Mouse (Mus musculus): Measurements from ENCODE around the gene Cmpk1. TPM values are rescaled to one million over a fixed set of nuclear protein-coding genes. Genes with fewer than 3 reads are reported as not detected.
A peak's percentile ranks its signal among the peaks of the same experiment; 100 is the strongest.

Gene Cmpk1
- 71.5 and 75.6 TPM in 2 replicates for polyA plus RNA-seq (2016; fragmentation: Nextera tagmentation; extraction: Ambion mirVana)

DNA sequence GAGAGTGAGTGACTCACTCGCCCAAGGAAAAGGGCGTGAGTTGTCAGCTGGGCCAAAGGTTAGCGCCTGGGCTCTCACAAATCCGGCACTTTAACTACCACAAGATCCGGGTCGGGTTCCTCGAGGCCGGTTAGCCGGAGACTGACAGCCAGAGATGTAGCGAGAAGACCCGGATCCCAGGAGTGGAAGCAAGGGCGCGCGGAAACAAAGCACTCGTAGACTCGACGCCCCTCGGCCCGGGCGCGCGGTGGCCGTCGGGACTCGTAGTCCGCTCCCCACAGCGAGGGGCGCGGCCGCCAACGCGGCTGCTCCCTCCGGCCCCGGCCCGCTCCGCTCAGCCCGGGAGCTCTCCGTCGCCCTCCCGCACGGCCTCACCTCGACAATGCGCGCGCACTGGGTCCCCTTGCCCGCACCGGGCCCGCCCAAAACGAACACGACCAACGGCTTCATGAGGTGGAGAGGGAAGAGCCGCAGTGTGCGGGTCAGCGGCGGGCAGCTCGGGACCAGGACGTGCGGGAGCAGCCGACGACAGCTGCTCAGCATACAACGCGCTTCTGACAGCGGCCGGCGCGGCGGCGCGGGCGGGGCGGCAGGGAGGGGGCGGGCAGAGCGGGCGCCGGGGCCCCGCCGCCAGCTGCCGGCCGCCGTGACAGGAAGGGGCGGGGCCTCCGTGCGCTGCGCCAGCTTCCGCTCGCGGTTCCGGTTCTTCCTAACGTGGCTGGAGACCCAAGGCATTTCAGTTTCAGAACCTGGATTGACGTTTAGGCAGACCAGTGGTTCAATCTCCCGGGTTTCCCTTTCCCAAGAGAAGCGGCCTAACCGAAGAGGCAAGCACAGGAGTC is at the start of gene Cmpk1:
Cmpk1 (minus strand) TSS at position 651 of the 842 bp plus-strand sequence.
- Histone ChIP-seq H3K4me2 (peak within 1 kb of the TSS; percentile 73), H3K9me3 (replicated peaks) (no peaks in the 10 kb centered on the region), H3K36me3 (peaks cover 8% of the 10 kb centered on the region; the same call in 1 of the 2 replicates), H3K27me3 (replicated peaks) (no peaks in the 10 kb centered on the region), H3K4me3 (peak within 1 kb of the TSS; percentile 94), H3K4me1 (peaks cover 31% of the 10 kb centered on the region), H3K9ac (peak within 1 kb of the TSS; percentile 95), H3K27ac (peak within 1 kb of the TSS; percentile 100)
- WGBS (ENCODE audit: insufficient replicate concordance), result under 1% methylated on average over 91 of the region's 93 CpGs
- ATAC-seq, result peak; percentile 95

DNA sequence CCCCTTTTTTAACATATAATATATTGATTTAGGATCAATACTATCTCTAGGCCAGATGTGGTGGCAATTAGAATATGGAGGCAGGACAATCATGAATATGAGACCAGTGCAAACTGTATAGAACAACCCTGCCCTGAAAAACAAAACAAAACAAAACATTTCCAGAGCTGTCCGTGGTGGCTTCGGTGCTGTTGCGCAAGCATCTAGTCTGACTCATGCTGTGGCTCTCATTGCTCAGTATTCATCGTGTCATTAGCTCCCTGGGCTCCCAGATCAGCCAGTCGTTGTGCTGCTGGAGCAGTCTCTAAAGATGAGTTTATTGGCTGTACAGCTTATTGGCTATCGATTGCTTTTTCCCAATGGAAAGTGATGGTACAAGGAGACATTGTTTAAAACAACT is 48.0 kb upstream of the Cmpk1 start:
- H3K9me3 ChIP-seq (replicated peaks), result no peaks in the 10 kb centered on the region
- H3K4me3 ChIP-seq, result no peak overlapping the region
- H3K9ac ChIP-seq, result no peak overlapping the region
- no peak for ATAC-seq
- no peak overlapping the region for H3K27ac ChIP-seq
- peaks cover 89% of the 10 kb centered on the region for H3K36me3 ChIP-seq
- 54% methylated on average over 6 of the region's 6 CpGs for WGBS (ENCODE audit: insufficient replicate concordance)
- no peak overlapping the region for H3K4me2 ChIP-seq
- H3K4me1 ChIP-seq, result no peaks in the 10 kb centered on the region
- H3K27me3 ChIP-seq (replicated peaks), result no peaks in the 10 kb centered on the region

DNA sequence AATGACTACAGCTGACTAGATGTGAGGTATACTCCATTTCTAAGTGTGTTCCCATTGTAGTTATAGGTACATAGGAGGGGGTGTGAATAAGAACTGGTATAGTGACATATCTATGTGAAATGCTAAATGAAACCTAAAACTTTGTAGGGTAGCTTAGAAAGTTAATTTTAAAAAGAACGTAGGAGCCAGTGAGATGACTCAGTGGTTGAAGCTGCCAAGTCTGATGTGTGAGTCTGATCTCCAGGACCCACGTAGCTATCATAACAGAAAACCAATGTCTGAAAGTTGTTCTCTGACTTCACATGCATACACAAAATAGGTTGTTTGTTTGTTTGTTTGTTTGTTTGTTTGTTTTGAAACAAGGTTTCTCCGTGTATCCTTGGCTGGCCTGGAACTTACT is 33.0 kb upstream of the Cmpk1 start:
- H3K36me3 ChIP-seq, result peaks cover 96% of the 10 kb centered on the region
- no peaks in the 10 kb centered on the region for H3K4me1 ChIP-seq
- H3K27ac ChIP-seq, result no peak overlapping the region
- H3K27me3 ChIP-seq (replicated peaks), result no peaks in the 10 kb centered on the region
- no peak for ATAC-seq
- H3K9me3 ChIP-seq (replicated peaks), result no peaks in the 10 kb centered on the region
- no peak overlapping the region for H3K9ac ChIP-seq
- H3K4me2 ChIP-seq, result no peak overlapping the region
- 91% methylated on average over 3 of the region's 3 CpGs for WGBS (ENCODE audit: insufficient replicate concordance)
- H3K4me3 ChIP-seq, result no peak overlapping the region

DNA sequence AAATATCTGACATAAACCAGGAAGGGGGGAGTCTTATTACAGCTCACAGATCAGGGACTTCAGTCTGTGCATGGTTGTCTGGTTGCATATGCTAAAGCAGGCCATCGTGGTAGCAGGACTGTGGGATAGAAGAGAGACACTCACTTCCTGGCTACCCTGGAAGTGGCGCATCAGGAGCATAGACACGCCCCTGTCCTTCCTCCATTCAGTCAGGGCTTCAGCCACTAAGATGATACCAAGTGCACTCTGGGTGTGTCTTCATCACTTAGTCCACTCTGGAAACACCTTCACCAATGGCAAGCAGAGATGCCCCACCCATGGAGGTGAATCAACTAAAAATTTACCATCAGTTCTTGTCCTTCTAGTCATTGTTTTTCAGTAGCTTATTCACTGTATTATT is 27.2 kb upstream of the Cmpk1 start:
- Histone ChIP-seq H3K9me3 (replicated peaks) (no peaks in the 10 kb centered on the region), H3K27me3 (replicated peaks) (no peaks in the 10 kb centered on the region), H3K36me3 (peaks cover 98% of the 10 kb centered on the region), H3K27ac (no peak overlapping the region), H3K9ac (no peak overlapping the region), H3K4me1 (no peaks in the 10 kb centered on the region), H3K4me2 (no peak overlapping the region), H3K4me3 (no peak overlapping the region)
- WGBS (ENCODE audit: insufficient replicate concordance), result 74% methylated on average over 3 of the region's 3 CpGs
- ATAC-seq, result no peak

DNA sequence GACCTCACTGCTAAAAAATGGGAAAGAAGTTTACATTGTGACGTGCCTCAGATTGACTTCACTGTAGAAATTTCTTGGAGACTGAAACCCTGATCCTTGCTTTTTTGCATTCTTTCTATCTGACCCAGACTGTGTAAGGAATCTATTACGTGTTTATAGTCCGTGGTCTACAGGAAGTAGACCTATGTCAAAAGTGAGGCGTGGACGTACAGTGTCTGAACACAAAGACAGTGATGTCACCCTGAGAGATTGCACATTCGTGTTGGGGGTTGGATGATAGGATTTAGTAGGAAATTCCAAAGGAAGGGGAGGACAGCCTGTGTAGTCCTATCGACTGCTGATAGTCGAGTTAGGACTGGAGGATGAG is 13.4 kb upstream of the Cmpk1 start:
- WGBS (ENCODE audit: insufficient replicate concordance), result 1% methylated on average over 8 of the region's 8 CpGs
- Histone ChIP-seq H3K9ac (peak overlapping the region; percentile 86), H3K4me1 (peaks cover 32% of the 10 kb centered on the region), H3K27ac (peak overlapping the region; percentile 90), H3K36me3 (peaks cover 23% of the 10 kb centered on the region), H3K4me3 (peak overlapping the region; percentile 84), H3K27me3 (replicated peaks) (no peaks in the 10 kb centered on the region), H3K9me3 (replicated peaks) (no peaks in the 10 kb centered on the region), H3K4me2 (peak overlapping the region; percentile 91)
- ATAC-seq, result peak; percentile 34

DNA sequence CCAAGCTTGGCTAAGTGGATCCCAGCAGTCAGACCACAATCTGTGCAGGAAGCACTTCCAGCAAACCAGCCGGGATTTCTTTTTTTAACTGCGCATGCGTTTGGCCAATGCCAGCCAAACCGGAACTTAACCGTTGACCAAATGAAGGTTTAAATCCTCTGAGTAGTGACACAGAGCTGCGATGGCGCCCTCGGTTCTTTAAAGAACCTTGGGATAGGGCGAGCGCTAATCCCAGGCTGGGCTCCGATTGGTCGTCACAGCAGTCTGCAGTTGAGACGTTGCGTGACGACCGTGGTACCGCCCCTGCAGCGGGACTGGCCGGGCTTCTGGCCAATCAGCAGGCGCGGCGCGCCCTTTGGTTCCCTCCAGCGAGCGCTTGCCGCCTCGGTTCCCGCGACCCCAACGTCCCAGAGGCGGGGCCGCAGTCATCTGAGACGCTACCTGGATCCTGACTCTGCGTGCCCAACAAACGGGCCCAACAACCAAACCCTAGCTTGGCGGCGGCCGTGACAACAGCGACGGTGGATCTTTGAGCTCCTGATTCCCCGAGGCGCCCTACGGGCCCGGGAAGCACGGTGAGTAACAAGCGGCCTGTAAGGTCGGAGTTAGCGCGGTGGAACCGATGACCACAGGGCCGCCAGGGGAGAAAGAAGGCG is 12.9 kb upstream of the Cmpk1 start, which contains the start of gene Stil:
Stil (plus strand) TSS at position 387 of the 656 bp plus-strand sequence.
- H3K4me3 ChIP-seq, result peak within 1 kb of the TSS; percentile 84
- H3K36me3 ChIP-seq, result peaks cover 18% of the 10 kb centered on the region
- WGBS (ENCODE audit: insufficient replicate concordance), result 1% methylated on average over 52 of the region's 52 CpGs
- H3K9ac ChIP-seq, result peak within 1 kb of the TSS; percentile 86
- H3K4me1 ChIP-seq, result peaks cover 32% of the 10 kb centered on the region
- peak; percentile 99 for ATAC-seq
- H3K27me3 ChIP-seq (replicated peaks), result no peaks in the 10 kb centered on the region
- peak within 1 kb of the TSS; percentile 93 for H3K27ac ChIP-seq
- H3K4me2 ChIP-seq, result peak within 1 kb of the TSS; percentile 91
- H3K9me3 ChIP-seq (replicated peaks), result no peaks in the 10 kb centered on the region

DNA sequence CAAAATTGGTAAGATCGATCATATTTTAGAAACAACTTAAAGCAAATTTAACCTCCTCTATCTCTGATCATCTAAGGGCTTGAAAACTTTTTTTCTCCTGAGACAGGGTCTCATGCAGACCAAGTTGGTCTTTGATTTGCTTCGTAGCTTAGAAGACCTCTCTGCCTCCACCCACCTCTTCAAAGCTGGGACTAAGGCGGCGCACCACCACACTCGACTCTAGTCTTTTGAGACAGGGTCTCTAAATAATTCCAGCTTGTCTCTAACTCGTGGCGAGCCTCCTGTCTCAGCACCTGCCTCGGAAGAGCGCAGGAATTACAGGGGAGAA is 12.4 kb upstream of the Cmpk1 start:
- Histone ChIP-seq H3K4me1 (peaks cover 32% of the 10 kb centered on the region), H3K9ac (peak overlapping the region; percentile 77), H3K36me3 (peaks cover 15% of the 10 kb centered on the region), H3K9me3 (replicated peaks) (no peaks in the 10 kb centered on the region), H3K4me2 (peak overlapping the region; percentile 91), H3K27me3 (replicated peaks) (no peaks in the 10 kb centered on the region), H3K27ac (peak overlapping the region; percentile 93), H3K4me3 (peak overlapping the region; percentile 84)
- ATAC-seq, result no peak; the same call in 1 of the 2 replicates
- WGBS (ENCODE audit: insufficient replicate concordance), result 9% methylated on average over 9 of the region's 9 CpGs

DNA sequence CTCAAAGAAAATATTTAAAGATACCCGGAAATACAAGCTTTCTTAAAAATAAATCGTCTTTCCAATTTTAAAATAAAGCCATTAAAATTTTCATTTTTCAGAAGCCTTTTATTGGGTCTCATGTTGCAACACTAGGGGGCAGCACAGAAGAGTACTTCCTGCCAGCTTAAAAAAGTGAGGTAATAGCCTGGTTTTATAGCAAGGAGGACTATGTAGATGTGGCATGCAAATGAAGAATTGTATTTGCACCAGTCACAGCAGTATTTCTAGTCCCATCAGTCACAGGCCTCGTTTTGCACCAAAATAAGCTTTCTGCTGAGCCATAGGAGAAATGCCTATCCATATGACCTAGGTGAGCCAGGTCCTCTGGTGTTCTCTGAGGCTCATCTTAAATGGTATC is 10.0 kb upstream of the Cmpk1 start:
- no peak overlapping the region for H3K4me3 ChIP-seq
- WGBS (ENCODE audit: insufficient replicate concordance), result 15% methylated on average over 3 of the region's 3 CpGs
- H3K4me1 ChIP-seq, result peaks cover 29% of the 10 kb centered on the region
- H3K27me3 ChIP-seq (replicated peaks), result no peaks in the 10 kb centered on the region
- no peak overlapping the region for H3K9ac ChIP-seq
- H3K4me2 ChIP-seq, result no peak overlapping the region
- no peak for ATAC-seq
- H3K27ac ChIP-seq, result no peak overlapping the region
- no peaks in the 10 kb centered on the region for H3K9me3 ChIP-seq (replicated peaks)
- no peaks in the 10 kb centered on the region for H3K36me3 ChIP-seq

DNA sequence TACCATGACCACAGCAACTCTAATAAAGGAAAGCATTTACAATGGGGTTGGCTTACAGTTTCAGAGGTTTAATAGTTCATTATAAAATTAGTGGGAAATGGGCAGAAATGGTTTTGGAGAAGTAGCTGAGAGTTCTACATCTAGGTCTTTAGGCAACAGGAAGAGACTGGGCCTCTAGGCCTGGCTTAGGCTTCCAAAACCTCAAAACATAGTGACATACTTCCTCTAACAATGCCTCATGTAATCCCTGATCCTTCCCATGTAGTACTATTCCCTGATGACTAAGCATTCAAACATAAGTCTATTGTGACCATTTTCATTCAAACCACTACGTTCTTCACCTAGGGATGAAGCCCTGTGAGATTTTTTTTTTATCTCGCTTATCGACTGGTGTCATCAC is 7.2 kb upstream of the Cmpk1 start:
- no peak overlapping the region for H3K27ac ChIP-seq
- 60% methylated on average over 3 of the region's 3 CpGs for WGBS (ENCODE audit: insufficient replicate concordance)

DNA sequence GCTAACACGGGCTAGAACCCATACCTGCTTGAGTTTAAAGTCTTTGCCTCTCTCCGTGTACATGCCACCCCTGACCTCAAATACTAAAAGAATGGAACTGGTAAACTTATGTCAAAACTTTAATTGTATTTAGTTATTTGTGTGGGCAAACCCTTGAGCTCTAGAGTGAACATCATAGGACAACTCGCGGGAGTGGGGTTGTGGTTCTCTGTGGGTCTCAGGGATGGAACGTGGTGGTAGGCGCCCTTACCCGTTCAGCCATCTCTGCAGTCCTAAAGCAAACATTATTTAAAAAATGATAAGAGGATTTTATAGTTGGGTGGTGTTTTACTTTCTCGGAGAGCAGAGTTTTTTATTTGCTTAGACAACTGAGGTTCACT is 840 bp downstream of the Cmpk1 start:
- ATAC-seq, result peak; percentile 42
- H3K9ac ChIP-seq, result peak overlapping the region; percentile 95
- peak overlapping the region; percentile 100 for H3K27ac ChIP-seq
- no peaks in the 10 kb centered on the region for H3K9me3 ChIP-seq (replicated peaks)
- H3K36me3 ChIP-seq, result peaks cover 8% of the 10 kb centered on the region; the same call in 1 of the 2 replicates
- whole genome bisulfite sequencing (ENCODE audit: insufficient replicate concordance), result 1% methylated on average over 8 of the region's 8 CpGs
- H3K4me2 ChIP-seq, result peak overlapping the region; percentile 73
- peak overlapping the region; percentile 94 for H3K4me3 ChIP-seq
- peaks cover 31% of the 10 kb centered on the region for H3K4me1 ChIP-seq
- no peaks in the 10 kb centered on the region for H3K27me3 ChIP-seq (replicated peaks)

More for the DNA sequence above, 7.2 kb upstream of the Cmpk1 start:
- Histone ChIP-seq H3K27me3 (replicated peaks) (no peaks in the 10 kb centered on the region), H3K9me3 (replicated peaks) (no peaks in the 10 kb centered on the region), H3K4me1 (peaks cover 11% of the 10 kb centered on the region), H3K36me3 (no peaks in the 10 kb centered on the region), H3K9ac (no peak overlapping the region), H3K4me2 (no peak overlapping the region), H3K4me3 (no peak overlapping the region)
- no peak for ATAC-seq

DNA sequence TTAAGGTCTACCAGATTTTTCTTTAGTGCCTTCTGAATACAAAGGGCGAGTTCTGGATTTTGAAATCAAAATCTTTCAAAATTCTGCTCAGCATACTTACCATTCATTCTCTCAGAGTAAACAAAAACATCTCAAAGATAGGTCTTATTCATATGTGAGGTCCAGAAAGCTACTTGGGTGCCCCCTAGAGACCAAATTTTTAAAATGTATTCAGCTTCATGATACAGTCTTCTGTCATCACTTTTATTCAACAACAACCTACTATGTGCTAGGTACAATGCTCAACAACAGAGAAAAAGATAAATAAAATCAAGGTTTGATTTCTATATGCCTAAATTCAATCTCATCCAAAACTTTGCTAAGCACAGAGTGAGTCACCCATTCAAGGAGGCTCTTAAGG is 4.0 kb downstream of the Cmpk1 start:
- no peak for ATAC-seq
- H3K4me3 ChIP-seq, result no peak overlapping the region
- H3K36me3 ChIP-seq, result peaks cover 8% of the 10 kb centered on the region; the same call in 1 of the 2 replicates
- H3K4me2 ChIP-seq, result no peak overlapping the region
- H3K27me3 ChIP-seq (replicated peaks), result no peaks in the 10 kb centered on the region
- WGBS (ENCODE audit: insufficient replicate concordance), result 47% methylated on average over 1 of the region's 1 CpGs
- H3K9ac ChIP-seq, result no peak overlapping the region
- no peaks in the 10 kb centered on the region for H3K9me3 ChIP-seq (replicated peaks)
- H3K27ac ChIP-seq, result no peak overlapping the region
- peaks cover 44% of the 10 kb centered on the region for H3K4me1 ChIP-seq

DNA sequence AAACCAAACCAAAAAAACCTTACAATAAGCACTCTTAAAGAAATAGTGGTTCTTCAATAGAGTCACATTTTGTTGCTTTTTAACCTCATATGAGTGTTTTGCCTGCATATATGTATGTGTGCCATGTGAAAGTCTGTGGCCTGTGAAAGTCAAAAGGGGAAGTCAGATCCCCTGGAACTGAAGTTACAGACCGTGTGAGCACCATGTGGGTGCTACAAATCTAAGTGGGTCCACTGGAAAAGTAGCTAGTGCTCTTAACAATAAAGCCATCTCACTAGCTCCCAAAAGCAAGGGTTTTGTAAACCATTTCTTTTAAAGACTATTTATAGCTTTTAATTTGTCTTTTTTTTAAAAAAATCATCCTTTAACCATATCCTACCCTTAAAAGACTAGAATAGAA is 4.4 kb downstream of the Cmpk1 start:
- ATAC-seq, result no peak
- Histone ChIP-seq H3K4me1 (peaks cover 40% of the 10 kb centered on the region), H3K36me3 (peaks cover 8% of the 10 kb centered on the region; the same call in 1 of the 2 replicates), H3K4me2 (no peak overlapping the region), H3K9ac (no peak overlapping the region), H3K27me3 (replicated peaks) (no peaks in the 10 kb centered on the region), H3K9me3 (replicated peaks) (no peaks in the 10 kb centered on the region), H3K27ac (no peak overlapping the region), H3K4me3 (no peak overlapping the region)
- 50% methylated on average over 1 of the region's 1 CpGs for WGBS (ENCODE audit: insufficient replicate concordance)

All from liver, embryonic 12.5 days (tissue).